Mouse (Mus musculus): ENCODE results near the gene Higd2a. TPM values are rescaled to one million over a fixed set of nuclear protein-coding genes. Genes with fewer than 3 reads are reported as not detected.

The Higd2a gene
- 40.1 and 41.2 TPM in 2 replicates for polyA plus RNA-seq (2011; ENCODE audit: insufficient read depth, insufficient read length, low replicate concordance, missing spikeins)

- peak within 1 kb of the TSS; percentile 61 for H3K27ac ChIP-seq (ENCODE audit: control insufficient read depth, insufficient read depth, low read depth, low read length, poor library complexity)
- H3K4me3 ChIP-seq (replicated peaks; ENCODE audit: control insufficient read depth, low read depth, low read length) = peak within 1 kb of the TSS; percentile 90
- under 1% methylated on average over 51 of the region's 51 CpGs for WGBS
- no peaks in the 10 kb centered on the region; the same call in none of the 2 replicates for H3K4me1 ChIP-seq (ENCODE audit: control insufficient read depth, insufficient read depth, low read length)
- peak; percentile 40; the same call in 1 of the 2 replicates for TF ChIP-seq POLR2A (IDR thresholded peaks at IDR 0.05; ENCODE audit: borderline replicate concordance, control insufficient read depth, low read depth, low read length)
- no peak for TF ChIP-seq CTCF (IDR thresholded peaks at IDR 0.05; ENCODE audit: control insufficient read depth, insufficient read depth, low read length)
Measured at GRCm38 (mm10) chr13:54589996-54590951, at the start of gene Higd2a, which contains the start of gene Nop16. Gene Higd2a, plus strand, starts transcription at chr13:54590207. Gene Nop16, minus strand, starts transcription at chr13:54590090.

GRCm38 (mm10) chr13:54548036-54548435 is 42.0 kb upstream of the Higd2a start:
- no peak overlapping the region for H3K27ac ChIP-seq (ENCODE audit: control insufficient read depth, insufficient read depth, low read depth, low read length, poor library complexity)
- H3K4me3 ChIP-seq (replicated peaks; ENCODE audit: control insufficient read depth, low read depth, low read length) = no peak overlapping the region
- H3K4me1 ChIP-seq (ENCODE audit: control insufficient read depth, insufficient read depth, low read length) = no peaks in the 10 kb centered on the region
- no peak for TF ChIP-seq POLR2A (IDR thresholded peaks at IDR 0.05; ENCODE audit: borderline replicate concordance, control insufficient read depth, low read depth, low read length)
- no peak for TF ChIP-seq CTCF (IDR thresholded peaks at IDR 0.05; ENCODE audit: control insufficient read depth, insufficient read depth, low read length)
- WGBS = 82% methylated on average over 7 of the region's 7 CpGs

- H3K27ac ChIP-seq (ENCODE audit: control insufficient read depth, insufficient read depth, low read depth, low read length, poor library complexity) = no peak overlapping the region
- no peak overlapping the region for H3K4me3 ChIP-seq (replicated peaks; ENCODE audit: control insufficient read depth, low read depth, low read length)
- no peaks in the 10 kb centered on the region for H3K4me1 ChIP-seq (ENCODE audit: control insufficient read depth, insufficient read depth, low read length)
- 87% methylated on average over 9 of the region's 9 CpGs for WGBS
- no peak for TF ChIP-seq POLR2A (IDR thresholded peaks at IDR 0.05; ENCODE audit: borderline replicate concordance, control insufficient read depth, low read depth, low read length)
- no peak for TF ChIP-seq CTCF (IDR thresholded peaks at IDR 0.05; ENCODE audit: control insufficient read depth, insufficient read depth, low read length)
Measured at GRCm38 (mm10) chr13:54556176-54556575, 33.8 kb upstream of the Higd2a start.

- 84% methylated on average over 3 of the region's 3 CpGs for WGBS
- TF ChIP-seq CTCF (IDR thresholded peaks at IDR 0.05; ENCODE audit: control insufficient read depth, insufficient read depth, low read length) (no peak), POLR2A (IDR thresholded peaks at IDR 0.05; ENCODE audit: borderline replicate concordance, control insufficient read depth, low read depth, low read length) (no peak)
- Histone ChIP-seq H3K4me3 (replicated peaks; ENCODE audit: control insufficient read depth, low read depth, low read length) (no peak overlapping the region), H3K27ac (ENCODE audit: control insufficient read depth, insufficient read depth, low read depth, low read length, poor library complexity) (no peak overlapping the region), H3K4me1 (ENCODE audit: control insufficient read depth, insufficient read depth, low read length) (no peaks in the 10 kb centered on the region)
Measured at GRCm38 (mm10) chr13:54556796-54557195, 33.2 kb upstream of the Higd2a start.

- WGBS = 82% methylated on average over 1 of the region's 1 CpGs
- TF ChIP-seq POLR2A (IDR thresholded peaks at IDR 0.05; ENCODE audit: borderline replicate concordance, control insufficient read depth, low read depth, low read length) (no peak), CTCF (IDR thresholded peaks at IDR 0.05; ENCODE audit: control insufficient read depth, insufficient read depth, low read length) (no peak)
- no peak overlapping the region for H3K27ac ChIP-seq (ENCODE audit: control insufficient read depth, insufficient read depth, low read depth, low read length, poor library complexity)
- no peak overlapping the region for H3K4me3 ChIP-seq (replicated peaks; ENCODE audit: control insufficient read depth, low read depth, low read length)
- no peaks in the 10 kb centered on the region; the same call in 1 of the 2 replicates for H3K4me1 ChIP-seq (ENCODE audit: control insufficient read depth, insufficient read depth, low read length)
Measured at GRCm38 (mm10) chr13:54557652-54558051, 32.4 kb upstream of the Higd2a start.

- H3K4me1 ChIP-seq (ENCODE audit: control insufficient read depth, insufficient read depth, low read length) = no peaks in the 10 kb centered on the region; the same call in 1 of the 2 replicates
- TF ChIP-seq CTCF (IDR thresholded peaks at IDR 0.05; ENCODE audit: control insufficient read depth, insufficient read depth, low read length) (no peak), POLR2A (IDR thresholded peaks at IDR 0.05; ENCODE audit: borderline replicate concordance, control insufficient read depth, low read depth, low read length) (no peak)
- H3K4me3 ChIP-seq (replicated peaks; ENCODE audit: control insufficient read depth, low read depth, low read length) = no peak overlapping the region
- no peak overlapping the region for H3K27ac ChIP-seq (ENCODE audit: control insufficient read depth, insufficient read depth, low read depth, low read length, poor library complexity)
- 91% methylated on average over 2 of the region's 2 CpGs for WGBS
Measured at GRCm38 (mm10) chr13:54559656-54560055, 30.4 kb upstream of the Higd2a start.

- no peak for TF ChIP-seq POLR2A (IDR thresholded peaks at IDR 0.05; ENCODE audit: borderline replicate concordance, control insufficient read depth, low read depth, low read length)
- TF ChIP-seq CTCF (IDR thresholded peaks at IDR 0.05; ENCODE audit: control insufficient read depth, insufficient read depth, low read length) = no peak
- 92% methylated on average over 7 of the region's 7 CpGs for WGBS
- Histone ChIP-seq H3K4me3 (replicated peaks; ENCODE audit: control insufficient read depth, low read depth, low read length) (no peak overlapping the region), H3K4me1 (ENCODE audit: control insufficient read depth, insufficient read depth, low read length) (no peaks in the 10 kb centered on the region; the same call in 1 of the 2 replicates), H3K27ac (ENCODE audit: control insufficient read depth, insufficient read depth, low read depth, low read length, poor library complexity) (no peak overlapping the region)
Measured at GRCm38 (mm10) chr13:54560608-54561007, 29.4 kb upstream of the Higd2a start.

GRCm38 (mm10) chr13:54562562-54562961 is 27.4 kb upstream of the Higd2a start:
- 62% methylated on average over 7 of the region's 7 CpGs for WGBS
- TF ChIP-seq POLR2A (IDR thresholded peaks at IDR 0.05; ENCODE audit: borderline replicate concordance, control insufficient read depth, low read depth, low read length) = no peak
- TF ChIP-seq CTCF (IDR thresholded peaks at IDR 0.05; ENCODE audit: control insufficient read depth, insufficient read depth, low read length) = no peak
- no peak overlapping the region for H3K27ac ChIP-seq (ENCODE audit: control insufficient read depth, insufficient read depth, low read depth, low read length, poor library complexity)
- no peaks in the 10 kb centered on the region; the same call in 1 of the 2 replicates for H3K4me1 ChIP-seq (ENCODE audit: control insufficient read depth, insufficient read depth, low read length)
- H3K4me3 ChIP-seq (replicated peaks; ENCODE audit: control insufficient read depth, low read depth, low read length) = no peak overlapping the region
